Mouse (Mus musculus) small intestine, adult 2 months (tissue): ENCODE data around the gene Syndig1l. TPM values are rescaled to one million over a fixed set of nuclear protein-coding genes. Genes with fewer than 3 reads are reported as not detected.

Experiments
- H3K27ac ChIP-seq: fragments of 200-500 bp; 2 replicates; pipeline ENCODE4 v1.5.1; 2012; ENCODE audit warnings: low read depth, low read length, control low read depth, inconsistent platforms; ENCODE audit not compliant: insufficient read depth
- H3K27me3 ChIP-seq: fragments of 200-500 bp; 2 replicates; pipeline ENCODE4 v1.6.1; 2012; ENCODE audit warnings: mild to moderate bottlenecking, moderate library complexity, low read length, inconsistent platforms; ENCODE audit not compliant: control insufficient read depth, insufficient read depth
- H3K36me3 ChIP-seq: fragments of 200-500 bp; 2 replicates; pipeline ENCODE4 v1.6.1; 2012; ENCODE audit warnings: mild to moderate bottlenecking, low read length, control low read depth, inconsistent platforms; ENCODE audit not compliant: control insufficient read depth, insufficient read depth
- H3K4me1 ChIP-seq: fragments of 200-500 bp; 2 replicates; pipeline ENCODE4 v1.6.1; 2012; ENCODE audit warnings: low read length, inconsistent platforms, mixed read lengths; ENCODE audit not compliant: control insufficient read depth, insufficient read depth, insufficient read length
- H3K4me3 ChIP-seq: fragments of 200-500 bp; 2 replicates; pipeline ENCODE4 v1.5.1; 2012; ENCODE audit warnings: low read depth, mild to moderate bottlenecking, control low read depth, inconsistent platforms, low read length, moderate library complexity
- CTCF ChIP-seq: fragments of 200-500 bp; IDR thresholded peaks from 2 replicates; pipeline ENCODE4 v1.5.1; 2012; ENCODE audit warnings: low read depth, mild to moderate bottlenecking, control low read depth, inconsistent platforms, low read length, moderate library complexity, mixed read lengths; ENCODE audit not compliant: insufficient replicate concordance, insufficient read length; ENCODE audit errors: extremely low read depth
- POLR2A ChIP-seq: fragments of 200-500 bp; IDR thresholded peaks from 2 replicates; pipeline ENCODE4 v1.6.1; 2012; ENCODE audit warnings: low read depth, mild to moderate bottlenecking, control low read depth, inconsistent platforms, low read length, moderate library complexity
- WGBS: fragments of 180-500 bp; shearing (Covaris S2); methylation state at CpG from one replicate; pipeline ENCODE4 v1.1.7; 2018; 5-methylcytosine and 5-hydroxymethylcytosine counted together
- polyA plus RNA-seq: library from polyadenylated mRNA; depleted of rRNA; stranded (reverse); fragments of >200 nt; gene quantifications from 2 replicates; pipeline ENCODE4 v1.2.3, GENCODE M21; 2012

Syndig1l gene
- polyA plus RNA-seq, 1 experiment, result not detected

DNA sequence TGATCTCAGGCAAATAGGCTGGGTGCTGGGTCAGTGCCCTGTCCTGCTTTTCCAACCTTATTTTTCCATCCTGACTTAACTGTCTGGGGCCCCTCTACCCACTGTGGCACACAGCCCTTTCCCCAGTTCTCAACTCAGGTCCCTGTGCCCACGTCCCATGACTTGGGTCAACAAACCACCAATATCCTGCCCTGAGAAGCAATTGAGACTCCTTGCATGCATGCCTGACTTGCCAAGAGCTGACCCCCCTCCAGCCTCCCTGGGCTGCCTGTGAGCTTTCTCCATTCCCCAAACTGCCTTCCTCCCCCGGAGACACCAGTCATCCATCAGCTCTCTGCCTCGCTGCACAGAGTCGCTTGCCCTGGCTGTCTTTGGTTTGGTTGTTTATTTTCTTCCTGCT is 28.4 kb upstream of the Syndig1l start:
- WGBS, result 49% methylated on average over 4 of the region's 4 CpGs
- TF ChIP-seq CTCF, result no peak
- TF ChIP-seq POLR2A, result no peak
- H3K27ac ChIP-seq, result no peak overlapping the region
- no peaks in the 10 kb centered on the region for H3K36me3 ChIP-seq
- no peaks in the 10 kb centered on the region for H3K4me1 ChIP-seq
- no peaks in the 10 kb centered on the region for H3K27me3 ChIP-seq
- no peak overlapping the region for H3K4me3 ChIP-seq

DNA sequence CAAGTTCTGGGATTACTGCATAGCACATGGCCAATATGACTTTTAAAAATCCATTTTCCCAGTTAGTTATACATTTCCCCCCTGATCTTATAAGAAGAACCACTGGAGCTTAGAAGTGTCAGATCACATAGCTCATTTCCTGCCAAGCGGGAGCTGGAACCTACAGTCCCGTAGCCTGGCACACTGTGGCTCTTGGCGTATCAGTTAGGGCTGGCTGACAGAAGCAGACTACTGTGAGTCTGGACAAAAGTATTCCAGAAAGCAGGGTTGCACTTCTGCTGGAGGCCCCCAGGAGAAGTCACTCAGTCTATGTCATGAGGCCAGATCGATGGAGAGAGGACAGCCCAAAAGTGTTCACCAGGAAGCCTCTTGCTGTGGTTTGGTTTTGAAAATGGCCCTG is 27.8 kb upstream of the Syndig1l start:
- TF ChIP-seq POLR2A (no peak), CTCF (no peak)
- 77% methylated on average over 4 of the region's 4 CpGs for WGBS

DNA sequence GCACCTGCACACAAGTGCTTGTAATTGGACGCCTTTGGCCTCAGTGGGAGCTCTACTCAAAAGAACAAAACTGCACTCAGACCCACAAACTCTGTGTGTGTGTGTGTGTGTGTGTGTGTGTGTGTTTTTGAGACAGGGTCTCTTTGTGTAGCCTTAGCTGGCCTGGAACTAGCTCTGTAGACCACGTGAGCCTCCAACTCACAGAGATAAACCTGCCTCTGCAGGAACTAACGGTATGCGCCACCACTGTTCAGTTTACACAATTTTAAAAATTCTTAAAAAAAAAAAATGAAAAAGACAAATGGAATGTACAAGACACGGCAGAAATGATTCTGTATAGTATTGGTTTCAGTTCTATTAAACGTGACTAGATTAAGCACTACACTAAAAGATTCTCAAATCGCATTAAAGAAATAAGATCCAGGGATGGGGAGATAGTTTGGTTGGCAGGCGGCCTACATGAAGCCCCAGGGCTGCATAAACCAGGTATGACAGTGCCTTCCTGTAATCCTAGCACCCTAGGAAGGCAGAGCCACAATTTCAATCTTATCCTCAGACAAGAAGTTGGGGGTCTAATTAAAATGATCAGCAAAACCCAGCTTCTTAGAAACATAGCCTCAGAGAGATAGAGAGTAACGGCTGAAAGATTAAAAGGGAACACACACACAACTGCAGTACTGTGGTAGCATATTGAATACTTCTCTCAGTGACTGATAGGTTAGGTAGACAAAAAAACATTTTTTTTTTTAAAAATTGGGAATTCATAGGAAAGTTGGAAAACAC is 20.0 kb upstream of the Syndig1l start:
- Histone ChIP-seq H3K27ac (no peak overlapping the region), H3K4me3 (no peak overlapping the region), H3K36me3 (no peaks in the 10 kb centered on the region), H3K4me1 (no peaks in the 10 kb centered on the region), H3K27me3 (no peaks in the 10 kb centered on the region)
- WGBS, result 78% methylated on average over 9 of the region's 9 CpGs
- TF ChIP-seq CTCF (no peak), POLR2A (no peak)

More for the DNA sequence above, 27.8 kb upstream of the Syndig1l start:
- H3K36me3 ChIP-seq, result no peaks in the 10 kb centered on the region
- no peak overlapping the region for H3K27ac ChIP-seq
- no peaks in the 10 kb centered on the region for H3K27me3 ChIP-seq
- H3K4me3 ChIP-seq, result no peak overlapping the region
- no peaks in the 10 kb centered on the region for H3K4me1 ChIP-seq

DNA sequence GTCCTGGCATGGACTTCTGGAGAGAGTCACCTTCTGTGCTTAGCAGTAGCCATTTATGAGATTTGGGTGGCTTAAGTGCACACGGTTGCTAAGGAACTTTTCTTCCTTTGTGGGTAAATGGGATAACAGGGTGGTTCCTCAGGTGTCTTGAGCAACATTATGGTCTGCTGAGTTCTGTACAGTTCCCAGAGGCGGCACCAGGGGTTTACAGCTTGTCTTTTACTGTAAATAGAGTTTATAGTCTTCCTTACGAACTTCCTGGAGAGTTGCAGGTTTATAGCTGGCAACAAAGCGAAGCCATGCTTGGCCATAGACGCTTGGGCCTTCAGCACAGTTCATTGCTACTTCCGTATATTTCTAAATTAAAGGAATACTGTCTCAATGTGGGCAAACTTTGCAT is 15.9 kb upstream of the Syndig1l start:
- no peaks in the 10 kb centered on the region for H3K36me3 ChIP-seq
- H3K4me3 ChIP-seq, result no peak overlapping the region
- H3K4me1 ChIP-seq, result no peaks in the 10 kb centered on the region
- H3K27me3 ChIP-seq, result no peaks in the 10 kb centered on the region
- H3K27ac ChIP-seq, result no peak overlapping the region
- 45% methylated on average over 6 of the region's 6 CpGs for WGBS
- TF ChIP-seq POLR2A (no peak), CTCF (no peak)

DNA sequence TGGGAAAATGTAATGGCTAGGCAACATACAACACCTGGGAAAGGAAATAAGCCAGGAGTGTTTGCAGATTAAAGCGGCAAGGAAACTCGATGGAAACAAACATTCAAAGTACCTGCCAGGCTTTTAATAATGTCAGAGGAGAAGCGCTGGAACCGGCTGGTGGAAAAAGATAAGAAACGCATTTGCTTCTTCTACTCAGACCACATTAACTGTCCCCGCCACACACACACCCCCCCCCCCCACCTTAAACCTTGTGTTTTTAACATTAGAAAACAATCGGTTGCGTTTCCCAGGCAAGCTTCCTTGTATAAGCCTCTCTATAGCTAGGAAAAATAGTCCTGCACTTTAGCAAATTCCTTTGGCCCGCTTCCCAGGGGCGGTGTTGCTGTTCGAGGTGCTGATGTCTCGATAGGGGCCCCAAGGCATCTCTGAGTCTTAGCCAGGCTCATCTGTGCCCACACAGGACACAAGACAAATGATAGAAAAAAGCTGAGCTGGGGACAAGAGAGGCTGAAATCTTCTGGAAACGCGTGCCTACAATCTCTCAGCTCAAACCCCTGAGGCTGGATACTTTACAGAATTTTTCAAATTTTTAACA is 11.3 kb upstream of the Syndig1l start:
- no peaks in the 10 kb centered on the region for H3K4me1 ChIP-seq
- TF ChIP-seq CTCF (no peak), POLR2A (no peak)
- WGBS, result 15% methylated on average over 14 of the region's 14 CpGs
- no peaks in the 10 kb centered on the region for H3K27me3 ChIP-seq
- H3K36me3 ChIP-seq, result no peaks in the 10 kb centered on the region
- H3K4me3 ChIP-seq, result no peak overlapping the region
- H3K27ac ChIP-seq, result no peak overlapping the region

DNA sequence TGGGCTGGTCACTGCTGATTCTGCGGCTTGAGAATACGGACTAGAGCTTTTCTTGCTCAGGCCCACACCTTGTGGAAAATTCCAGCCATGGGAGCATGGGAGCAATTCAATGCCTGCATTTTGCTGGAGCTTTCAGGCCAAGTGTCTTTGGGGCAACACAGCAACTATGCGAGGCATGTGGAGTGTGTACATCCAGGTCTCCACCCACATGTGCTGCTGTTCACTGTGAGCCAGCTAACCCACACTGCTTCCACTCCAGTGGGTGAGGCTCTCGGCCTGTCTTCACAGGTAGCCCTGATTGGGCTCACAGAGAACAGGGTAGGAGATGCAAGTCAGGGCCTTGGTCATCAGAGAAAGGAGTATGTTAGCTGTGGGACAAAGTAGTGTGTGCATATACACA is 9.2 kb upstream of the Syndig1l start:
- WGBS, result 74% methylated on average over 4 of the region's 4 CpGs
- Histone ChIP-seq H3K27me3 (no peaks in the 10 kb centered on the region), H3K27ac (no peak overlapping the region), H3K4me3 (no peak overlapping the region), H3K36me3 (no peaks in the 10 kb centered on the region), H3K4me1 (no peaks in the 10 kb centered on the region)
- TF ChIP-seq CTCF (no peak), POLR2A (no peak)

DNA sequence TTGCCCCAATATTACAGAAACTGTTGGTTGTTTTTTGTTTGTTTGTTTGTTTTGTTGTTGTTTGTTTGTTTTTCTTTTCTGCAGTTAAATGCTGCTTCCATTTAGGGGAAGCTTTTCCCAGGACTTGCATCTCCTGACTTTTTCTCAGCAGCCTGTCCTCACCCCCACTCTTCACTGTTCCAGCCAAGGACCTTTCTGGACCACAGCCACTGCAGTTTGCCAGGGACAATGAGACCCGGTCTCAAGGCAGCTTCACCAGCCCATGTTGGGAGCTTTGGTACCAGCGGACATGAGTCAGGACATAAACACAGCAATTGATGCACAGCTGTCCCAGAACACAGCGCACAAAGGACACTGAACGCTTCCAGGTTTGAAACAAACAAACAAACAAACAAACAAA is 8.3 kb upstream of the Syndig1l start:
- H3K36me3 ChIP-seq, result no peaks in the 10 kb centered on the region
- TF ChIP-seq POLR2A (no peak), CTCF (no peak)
- 74% methylated on average over 4 of the region's 4 CpGs for WGBS

More for the DNA sequence above, 8.3 kb upstream of the Syndig1l start:
- no peaks in the 10 kb centered on the region for H3K4me1 ChIP-seq
- no peaks in the 10 kb centered on the region for H3K27me3 ChIP-seq
- H3K4me3 ChIP-seq, result no peak overlapping the region
- H3K27ac ChIP-seq, result no peak overlapping the region
